Mouse (Mus musculus): Measurements from ENCODE around the gene Clmn.
"Not testable (repeated sequence)": the region's sequence is repeated elsewhere in the genome, so short reads cannot be mapped to it uniquely, and the experiment has no call there.

The Clmn gene

DNA sequence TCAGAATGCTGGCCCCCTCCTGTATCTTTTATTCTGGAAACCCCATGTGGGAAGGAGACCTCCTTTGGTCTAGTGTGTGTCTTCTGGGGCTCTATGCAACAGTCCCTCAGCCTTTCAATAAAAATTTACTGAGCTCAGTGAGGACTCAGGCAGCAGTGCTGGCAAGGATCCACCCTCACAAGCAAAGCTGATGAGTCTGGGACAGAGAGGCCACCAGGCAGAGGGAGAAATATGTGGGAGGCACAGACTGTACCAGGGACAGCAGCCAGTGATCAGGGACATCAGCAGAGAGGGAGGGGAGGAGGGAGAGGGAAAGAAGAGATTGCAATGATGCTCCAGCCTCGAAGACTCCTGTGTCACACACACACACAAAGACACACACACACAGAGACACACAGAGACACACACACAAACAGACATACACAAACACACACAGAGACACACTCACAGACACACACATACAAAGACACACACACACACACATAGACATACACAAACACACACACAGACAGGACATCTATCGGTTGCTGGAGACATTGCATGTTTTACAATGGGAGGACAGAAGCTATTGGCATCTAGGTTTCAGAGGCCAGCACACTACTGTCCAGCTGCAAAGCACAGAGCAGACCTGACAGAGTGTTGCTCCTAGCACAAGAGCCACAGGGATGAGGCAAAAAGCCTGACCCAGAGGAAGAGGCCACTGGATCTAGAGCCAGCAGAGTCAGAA lies 27.6 kb downstream of the Clmn start:
- no peak for DNase-seq

DNA sequence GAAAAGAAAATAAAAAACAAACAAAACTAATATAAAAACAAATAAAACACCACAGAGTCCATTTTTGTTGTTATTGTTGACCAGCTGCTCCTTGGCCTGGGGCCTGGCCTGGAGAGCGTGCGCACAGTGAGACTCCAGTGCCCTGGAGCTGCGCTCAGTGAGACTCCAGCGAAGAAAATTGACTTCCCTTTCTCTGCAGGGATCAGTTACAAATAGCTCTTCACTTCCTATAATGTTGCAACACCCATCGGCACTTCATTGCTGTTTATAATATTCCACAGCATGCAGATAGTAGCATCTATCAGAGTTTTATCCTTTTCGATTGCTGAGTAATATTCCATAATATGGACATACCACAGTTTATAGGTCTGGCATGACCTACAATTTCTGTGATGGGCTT lies 28.6 kb downstream of the Clmn start:
- DNase-seq: no peak

DNA sequence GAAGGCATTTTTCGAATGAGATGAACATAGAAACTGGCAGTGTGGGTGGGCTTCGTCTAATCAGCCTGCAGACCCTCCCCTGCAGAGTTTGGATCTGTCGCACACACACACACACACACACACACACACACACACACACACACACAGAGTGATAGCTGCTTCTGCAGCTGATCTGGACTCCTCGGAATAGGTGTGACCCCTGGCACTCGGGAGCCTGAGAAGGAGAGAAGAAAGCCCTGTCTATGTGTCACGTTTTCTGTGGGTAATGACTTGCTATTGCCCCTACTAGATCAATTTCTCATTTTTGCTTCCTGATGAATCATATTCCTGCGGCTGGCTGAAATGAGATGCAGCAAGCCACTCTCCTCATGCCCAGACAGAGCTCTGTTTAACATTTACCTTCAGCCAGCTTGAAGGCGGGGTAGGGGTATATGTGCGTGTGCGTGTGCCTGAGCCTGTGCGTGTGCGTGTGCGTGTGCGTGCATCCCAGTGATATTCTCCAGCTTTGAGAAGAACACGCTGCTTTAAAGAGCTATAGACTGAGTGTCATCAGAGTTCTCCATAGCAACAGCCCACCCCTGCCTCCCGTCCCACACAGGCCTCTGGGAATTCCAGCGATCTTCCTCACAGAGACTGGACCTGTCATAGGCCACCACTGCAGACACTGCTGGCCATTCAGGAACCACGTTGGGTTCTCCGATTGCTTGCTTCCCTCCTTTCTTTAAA lies 29.3 kb downstream of the Clmn start:
- no peak for DNase-seq

DNA sequence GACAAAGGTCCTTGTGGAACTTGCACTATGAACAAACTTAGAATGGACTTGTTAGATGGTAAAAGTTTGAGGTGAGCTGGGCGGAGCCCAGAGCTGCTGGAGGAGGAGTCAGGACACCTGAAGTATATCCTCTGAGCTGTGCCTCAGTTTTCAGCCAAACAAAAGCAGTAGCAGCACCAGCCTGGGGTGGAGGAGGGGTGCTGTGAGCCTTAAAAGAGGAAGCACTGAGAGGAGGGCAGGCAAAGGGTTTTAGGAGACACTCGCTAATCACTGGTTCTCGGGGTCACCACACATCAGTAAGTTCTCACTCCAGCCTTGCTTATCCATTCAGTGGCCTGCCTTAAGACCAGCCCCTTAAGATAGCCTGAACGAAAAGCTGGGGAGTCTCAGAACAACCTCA lies 30.1 kb downstream of the Clmn start:
- DNase-seq: no peak

DNA sequence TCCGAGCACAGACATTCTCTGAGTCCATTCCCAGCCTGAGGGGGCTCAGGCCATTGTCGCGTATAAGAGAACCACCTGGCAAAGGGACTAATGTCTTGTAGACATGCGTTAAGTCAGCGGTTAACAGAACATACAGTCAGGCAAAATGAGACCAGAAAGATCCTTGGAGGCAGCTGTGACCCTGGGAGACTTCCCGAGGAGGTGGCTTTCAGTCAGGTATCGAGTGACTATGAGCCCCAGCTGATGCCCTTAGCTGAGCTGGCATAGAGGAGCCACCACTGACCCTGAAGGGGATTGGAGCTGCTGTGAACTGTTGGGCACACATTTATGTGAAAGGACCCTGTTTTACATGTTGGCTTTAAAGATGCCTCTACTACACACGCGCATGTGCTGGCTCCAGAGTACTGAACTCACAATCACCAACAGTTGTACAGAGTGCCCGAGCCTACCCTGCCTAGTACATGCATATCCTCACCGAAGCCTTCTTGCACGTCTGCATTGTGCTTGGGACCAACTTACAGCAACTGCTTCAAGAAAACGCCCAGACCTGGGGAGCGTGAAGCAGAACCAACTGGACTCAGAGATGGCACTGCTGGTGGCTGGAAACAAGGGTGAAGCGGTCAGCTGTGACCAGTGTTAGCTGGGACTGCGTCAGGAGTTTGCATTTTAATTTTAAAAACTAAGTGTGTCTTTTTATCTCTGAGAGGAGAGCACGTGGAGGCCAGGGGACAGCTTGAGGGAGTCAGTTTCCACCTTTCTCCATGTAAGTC lies 34.0 kb downstream of the Clmn start:
- no peak for DNase-seq

DNA sequence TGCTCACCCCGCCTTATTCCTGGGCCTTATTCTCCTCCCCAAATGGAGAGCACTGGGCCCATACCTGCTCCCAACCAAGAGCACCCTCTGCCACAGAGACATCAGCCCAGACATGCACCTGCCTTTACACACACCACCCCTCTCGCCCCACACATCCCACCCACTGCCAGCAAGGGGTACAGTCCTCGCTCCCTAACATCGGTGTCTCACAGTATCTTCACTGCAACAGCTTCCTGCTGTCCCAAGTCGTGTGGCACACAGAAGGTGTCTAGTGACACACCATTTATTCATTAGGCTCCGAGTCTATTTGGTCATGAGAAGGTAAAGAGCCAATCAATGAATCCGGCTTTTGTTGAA lies 34.6 kb downstream of the Clmn start:
- no peak for DNase-seq

DNA sequence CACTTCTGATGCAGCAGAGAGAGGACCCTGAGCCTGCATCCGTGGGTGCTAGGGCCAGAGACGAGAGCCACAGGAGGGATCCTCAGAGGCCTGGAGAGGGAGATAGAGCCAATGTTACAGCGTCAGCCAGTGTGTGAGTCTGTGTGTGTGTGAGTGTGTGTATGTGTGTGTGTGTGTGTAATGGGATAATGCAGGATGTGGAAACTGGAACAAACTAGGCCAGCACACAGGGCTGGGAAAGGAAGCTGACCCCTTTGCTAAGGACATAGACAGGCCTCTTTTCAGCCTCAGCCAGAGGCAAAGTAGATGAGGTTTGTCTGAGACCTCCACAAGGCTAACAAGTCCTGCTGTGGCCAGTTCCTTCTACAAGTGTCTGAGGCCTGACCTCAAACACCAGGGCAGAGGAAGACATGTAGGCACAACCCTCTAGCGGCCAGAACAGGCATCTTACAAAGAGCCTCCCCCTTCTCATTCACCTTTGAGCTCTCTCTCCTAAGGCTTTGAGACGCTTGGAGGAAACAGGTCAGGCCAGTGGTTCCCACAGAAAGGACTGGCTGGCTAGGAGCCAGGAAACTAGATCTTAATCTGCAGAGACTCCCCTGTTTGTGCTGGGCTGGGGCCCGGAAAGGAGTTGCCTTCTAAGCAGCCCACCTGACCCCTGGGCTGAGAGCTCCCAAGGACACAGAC lies 35.1 kb downstream of the Clmn start:
- DNase-seq: peak; percentile 20

DNA sequence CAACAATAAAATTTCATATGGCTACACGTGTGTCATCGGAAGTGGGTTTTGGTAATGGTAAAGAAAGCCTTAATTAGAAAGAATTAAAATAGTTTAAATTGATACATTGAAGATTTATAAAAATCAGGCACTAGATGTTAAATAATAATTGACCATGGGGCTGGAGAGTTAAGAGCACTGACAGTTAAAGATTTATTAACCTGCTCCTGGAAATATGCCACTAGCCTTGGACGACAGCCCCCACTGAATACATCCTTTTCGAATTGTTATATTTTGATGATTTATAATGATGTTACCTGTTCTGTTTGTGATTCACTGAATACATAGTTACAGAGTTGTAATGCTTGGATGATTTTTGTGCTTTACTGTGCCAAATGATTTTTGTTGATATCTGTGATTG lies 35.9 kb downstream of the Clmn start:
- not testable (repeated sequence) for DNase-seq

DNA sequence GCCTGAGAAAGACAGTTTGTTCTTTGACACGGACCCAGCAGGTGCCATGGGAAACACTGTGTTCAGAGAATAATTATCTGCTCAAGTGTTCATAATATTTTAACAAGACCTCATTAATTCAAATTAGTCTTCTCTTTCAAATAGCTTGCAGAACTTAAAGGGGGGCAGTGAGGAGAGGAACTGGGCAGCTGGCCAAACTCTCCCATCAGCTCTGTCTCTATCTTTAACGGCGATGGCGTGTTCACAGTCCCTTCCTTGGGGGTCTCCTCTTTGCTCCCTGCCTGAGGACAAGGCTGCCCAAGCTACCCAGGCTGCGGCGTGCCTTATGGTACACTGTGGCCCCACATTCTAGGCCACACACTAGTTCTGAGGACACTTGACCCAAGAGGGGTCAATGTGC lies 37.2 kb downstream of the Clmn start:
- DNase-seq: no peak

DNA sequence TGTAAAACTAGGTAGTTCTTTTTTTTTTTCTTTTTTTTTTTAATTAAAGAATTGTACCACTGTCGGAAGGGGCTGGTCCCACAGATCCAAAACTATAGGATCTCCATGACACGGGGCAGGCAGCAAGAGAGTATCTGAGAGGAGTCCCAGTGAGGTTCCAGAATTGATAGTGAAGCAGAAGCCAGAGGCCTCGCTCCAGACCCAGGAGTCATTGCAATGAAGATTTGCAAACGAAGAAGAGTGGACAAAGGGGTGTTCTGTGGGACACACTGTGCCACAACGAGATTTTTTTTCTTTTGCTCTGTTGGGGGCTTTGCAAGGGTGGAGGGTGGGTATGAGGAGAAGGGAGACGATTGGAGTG lies 40.0 kb downstream of the Clmn start:
- no peak for DNase-seq

DNA sequence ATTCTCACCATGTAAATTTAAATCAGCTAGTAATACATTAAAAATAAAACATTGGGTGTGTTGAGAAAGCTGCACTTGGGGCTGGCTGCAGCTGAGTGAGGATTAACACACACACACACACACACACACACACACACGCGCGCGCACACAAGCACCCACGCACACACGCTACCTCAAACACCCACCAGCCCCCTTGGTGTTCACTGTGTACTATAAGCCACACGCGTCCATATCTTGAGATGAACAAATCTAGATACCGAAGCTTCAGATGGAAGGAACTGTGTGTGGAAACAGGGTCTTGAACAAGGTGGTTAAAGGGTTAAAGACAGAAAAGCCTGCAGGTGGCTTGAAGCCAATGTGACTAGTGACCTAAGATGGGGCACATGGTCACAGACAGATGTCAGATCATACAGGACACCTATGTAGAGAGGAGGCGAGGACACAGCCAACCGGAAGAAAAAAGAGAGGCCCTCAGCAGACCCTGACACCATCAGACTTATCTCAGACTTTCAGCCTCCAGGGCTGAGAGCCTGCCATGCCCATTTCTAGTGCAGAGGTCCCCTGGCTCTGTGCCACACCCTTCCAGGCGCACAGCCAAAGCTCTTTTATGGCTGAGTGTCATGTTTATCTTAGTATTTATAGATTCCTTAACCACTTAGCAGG lies 40.5 kb downstream of the Clmn start:
- no peak for DNase-seq

DNA sequence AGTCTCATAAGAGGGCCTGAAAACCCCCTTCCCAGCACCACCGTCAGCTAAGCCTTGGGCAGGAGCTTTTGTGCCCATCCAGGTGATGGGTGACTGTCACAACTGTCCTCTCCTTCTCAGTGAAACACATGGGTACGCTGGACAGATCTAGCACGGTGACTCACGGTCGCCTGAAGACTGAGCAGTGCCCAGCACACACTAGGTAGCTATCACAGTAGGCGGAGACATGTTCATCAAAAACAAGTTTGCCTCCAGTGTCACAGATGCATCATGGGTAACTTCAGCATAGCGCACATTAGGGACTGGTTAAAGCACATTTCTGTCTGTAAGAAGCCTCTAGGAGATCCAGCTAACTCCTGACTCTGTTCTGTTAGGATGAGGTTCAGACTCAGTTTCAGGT lies 41.2 kb downstream of the Clmn start:
- DNase-seq: no peak

DNA sequence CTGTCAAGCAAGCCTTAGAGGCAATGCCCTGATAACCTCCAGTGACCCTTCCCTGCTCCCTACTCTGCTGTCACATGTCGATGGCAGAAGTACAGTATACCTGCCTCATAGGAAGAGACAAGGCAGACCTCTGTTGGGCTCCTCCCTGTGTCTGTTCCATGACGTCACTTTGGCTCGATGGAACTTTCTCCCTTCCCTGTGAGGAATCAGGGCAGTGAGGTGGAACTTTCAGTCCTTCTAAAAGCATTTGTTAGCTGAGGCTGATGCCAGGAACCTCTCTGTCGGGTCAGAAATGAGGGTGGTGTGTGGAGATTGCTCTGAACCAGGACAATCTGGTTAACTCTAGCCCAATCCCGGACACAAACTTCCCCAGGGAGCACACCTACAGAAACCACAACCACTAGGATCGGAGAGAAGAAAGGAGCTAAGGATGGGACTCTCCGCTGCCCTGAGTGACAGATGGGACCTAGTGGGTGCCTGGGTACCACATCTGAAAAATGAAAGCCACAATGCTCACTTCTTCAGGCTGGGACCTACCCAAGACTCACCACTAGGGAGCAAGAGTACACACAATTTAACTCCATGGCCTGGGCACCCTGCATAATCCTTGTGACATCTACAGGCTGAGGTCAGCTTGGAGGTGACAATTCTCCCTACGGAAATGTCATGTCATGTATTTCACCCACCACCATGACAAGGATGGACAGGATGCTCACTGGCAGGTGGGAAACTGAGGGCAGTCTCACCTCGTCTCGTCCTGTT lies 41.9 kb downstream of the Clmn start:
- no peak for DNase-seq

DNA sequence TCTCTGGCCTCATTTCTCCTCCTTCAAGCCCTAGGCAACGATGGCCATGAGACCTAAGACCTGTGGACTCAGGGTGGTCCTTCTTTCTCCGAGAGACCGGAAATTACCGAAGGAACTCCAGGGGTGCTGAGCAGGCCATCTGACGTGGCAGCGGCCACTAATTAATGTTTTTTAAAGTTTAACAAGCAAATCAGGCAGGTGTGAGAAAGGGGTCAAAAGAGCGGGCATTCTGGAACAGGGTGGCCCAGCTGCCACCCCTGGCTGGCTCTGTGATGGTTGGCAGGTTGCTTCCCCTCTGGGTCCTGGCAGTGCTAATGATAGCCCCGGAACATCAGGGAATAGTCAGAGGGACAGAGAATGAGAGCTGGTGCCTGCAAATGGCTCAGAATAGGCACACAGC lies 42.7 kb downstream of the Clmn start:
- DNase-seq: no peak

DNA sequence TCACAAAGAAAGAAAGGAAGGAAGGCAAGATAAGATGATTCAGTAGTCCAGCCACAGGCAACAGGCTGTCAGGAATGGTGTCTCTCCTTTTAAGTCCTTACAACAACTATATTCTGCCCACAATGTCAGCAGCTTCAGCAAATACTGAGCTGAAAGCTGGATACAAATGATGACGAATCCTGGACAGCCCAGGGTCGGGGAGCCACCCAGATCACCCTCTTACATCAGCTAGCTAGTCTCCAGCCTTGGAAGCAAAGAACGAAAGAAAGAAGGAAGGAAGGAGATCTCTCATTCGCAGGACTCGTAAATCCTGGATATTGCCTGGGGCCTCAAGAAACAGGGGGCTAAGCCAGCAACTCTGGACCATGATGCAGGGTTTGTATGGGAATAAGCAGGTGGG lies 44.8 kb downstream of the Clmn start:
- DNase-seq: no peak

DNA sequence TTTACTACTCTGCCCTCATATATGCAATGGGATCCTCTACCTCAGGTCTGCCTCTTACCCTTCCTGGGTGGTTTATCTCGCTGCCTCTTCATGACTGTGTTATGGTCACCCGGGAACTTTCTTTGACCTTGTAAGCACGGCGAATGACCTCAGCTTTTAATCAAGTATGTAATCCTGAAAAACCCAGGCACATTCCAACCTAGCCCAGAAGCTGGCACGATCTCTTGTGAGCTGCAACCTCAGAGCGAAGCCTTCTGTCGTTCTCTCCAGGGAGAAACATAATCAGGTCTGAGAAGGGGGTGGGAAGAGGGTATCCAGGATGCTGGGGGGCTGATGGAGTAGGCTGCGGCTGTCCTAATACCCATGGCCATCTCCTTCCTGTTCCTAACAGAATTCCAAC lies 45.8 kb downstream of the Clmn start:
- no peak for DNase-seq

DNA sequence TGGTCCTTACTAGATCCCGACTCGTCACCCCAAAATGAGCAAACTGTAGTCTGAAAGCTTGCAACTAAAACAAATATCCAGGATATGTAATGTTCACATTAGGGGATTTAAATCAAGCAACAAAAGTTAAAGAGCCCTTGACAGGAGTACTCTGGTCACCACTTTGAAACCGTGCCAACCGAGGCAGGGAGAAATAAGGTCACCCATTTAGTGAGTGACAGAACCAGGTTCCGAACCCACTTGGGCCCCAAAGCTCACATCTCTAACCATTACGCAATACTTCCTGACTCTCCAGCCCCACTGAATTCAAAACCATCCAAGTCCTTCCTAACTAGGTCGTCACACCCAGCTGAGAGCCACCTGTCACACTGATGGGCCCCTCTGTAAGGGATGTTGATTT lies 46.8 kb downstream of the Clmn start:
- DNase-seq: no peak

DNA sequence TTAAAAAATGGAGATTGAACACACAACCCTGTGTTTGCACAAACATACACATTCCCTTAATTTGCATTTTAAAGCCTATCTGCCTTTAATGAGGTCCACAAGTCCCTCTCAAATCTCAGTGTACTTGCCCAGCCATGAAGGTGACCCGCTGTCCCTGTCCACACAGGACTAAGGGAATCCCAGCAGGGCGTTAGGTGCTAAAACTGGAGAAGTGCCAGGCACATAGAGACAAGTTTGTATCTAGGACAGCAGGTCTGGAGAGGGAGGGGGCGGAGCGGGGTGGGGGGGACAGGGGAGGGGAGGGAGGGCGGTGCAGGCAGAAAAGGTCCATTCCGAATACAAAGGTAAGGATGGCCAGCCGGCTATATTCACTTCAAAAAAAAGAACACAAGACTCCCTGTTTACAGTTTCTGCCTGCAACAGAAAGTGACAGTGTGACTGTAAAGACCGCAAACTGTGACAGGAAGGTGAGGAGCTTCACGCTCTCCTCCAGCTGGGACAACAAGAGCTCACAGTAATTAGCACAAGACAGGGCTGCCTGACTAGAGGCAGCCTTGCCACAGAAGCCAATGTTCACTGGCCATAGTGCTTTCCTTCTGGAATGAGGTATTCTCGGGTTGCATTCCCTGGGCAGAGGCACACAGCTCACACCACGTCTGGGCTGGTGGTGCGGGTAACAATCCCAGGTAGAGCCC lies 47.6 kb downstream of the Clmn start:
- DNase-seq: no peak

DNA sequence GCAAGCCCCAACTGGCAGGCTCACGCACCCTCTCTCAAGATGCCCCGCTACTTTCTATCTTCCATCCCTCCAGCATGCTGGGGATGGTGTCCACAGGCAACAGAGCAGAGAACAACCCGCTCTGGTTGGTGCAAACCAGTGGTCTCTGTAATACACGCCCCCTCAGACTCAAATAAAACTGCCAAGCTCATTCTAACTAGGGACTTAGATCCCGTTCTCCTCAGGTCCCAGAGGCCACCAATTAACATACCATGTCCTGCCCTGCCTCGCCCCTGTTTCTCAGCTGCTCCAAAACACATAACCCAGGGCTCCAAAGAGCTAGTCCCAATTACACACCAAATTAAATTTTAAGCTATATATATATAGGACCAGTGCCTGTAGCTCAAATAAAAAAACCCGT lies 50.6 kb downstream of the Clmn start:
- DNase-seq: no peak

DNA sequence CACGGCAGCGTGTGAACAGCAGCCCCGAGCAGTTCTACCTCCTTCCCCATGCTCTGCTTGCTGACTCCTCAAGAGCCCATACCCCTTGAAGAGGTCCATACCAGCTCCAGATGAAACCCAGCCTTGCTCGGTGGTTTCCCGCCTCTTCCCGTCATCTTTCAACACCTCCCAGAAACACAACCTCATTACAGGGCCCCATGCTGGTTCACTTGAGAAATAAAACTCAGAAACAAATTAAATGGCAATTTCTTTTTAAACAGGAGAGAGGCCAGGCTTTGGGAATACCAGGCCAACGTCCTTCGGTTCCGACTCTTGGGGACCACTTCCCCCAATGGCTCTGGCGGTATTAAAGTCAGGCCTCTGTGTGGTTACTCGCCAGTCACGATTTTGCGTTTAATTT lies 51.1 kb downstream of the Clmn start:
- DNase-seq: no peak

DNA sequence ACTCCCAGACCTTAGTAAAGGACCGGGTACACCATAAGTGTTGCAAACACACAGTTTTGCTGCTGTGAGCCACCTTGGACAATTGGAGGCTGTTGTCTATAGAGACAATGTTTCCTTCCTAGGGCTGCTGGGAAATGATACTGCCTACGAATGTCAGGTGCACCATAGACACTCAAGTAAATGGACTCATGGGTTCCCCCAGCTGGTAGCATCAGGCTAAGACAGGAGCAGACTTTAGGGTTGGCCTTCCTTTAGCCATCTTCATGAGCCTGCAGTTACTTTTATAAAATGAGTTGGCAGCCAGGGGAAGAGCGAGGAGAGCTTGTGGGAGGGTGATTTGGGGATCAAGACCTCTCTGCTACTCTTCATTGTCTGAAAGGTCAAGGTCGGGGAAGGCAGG lies 52.2 kb downstream of the Clmn start:
- DNase-seq: peak; percentile 48

Measured in thymus, postnatal 4 days (tissue).